Mouse (Mus musculus): ENCODE results near the gene Med10.

DNA sequence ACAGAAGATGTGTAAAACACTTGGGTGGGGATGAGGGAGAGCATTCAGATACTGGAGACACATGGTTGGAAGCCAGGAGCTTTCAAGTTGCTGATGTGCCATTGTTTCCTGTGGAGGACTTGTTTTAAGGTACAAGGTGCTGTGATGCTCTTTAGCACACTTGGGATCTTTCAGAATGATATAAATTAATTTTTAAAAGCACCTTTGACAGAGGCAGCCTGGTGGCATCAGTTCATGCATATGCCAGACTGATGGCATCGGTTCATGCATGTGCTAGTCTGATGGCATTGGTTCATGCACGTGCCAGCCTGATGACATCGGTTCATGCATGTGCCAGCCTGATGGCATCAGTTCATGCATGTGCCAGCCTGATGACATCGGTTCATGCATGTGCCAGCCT, 60.1 kb downstream of the Med10 start:
- no peak for TF ChIP-seq GATA1 (IDR thresholded peaks at IDR 0.05; ENCODE audit: borderline replicate concordance, low read length)
- TF ChIP-seq FLI1 (IDR thresholded peaks at IDR 0.05; ENCODE audit: low read length) = no peak

Data from megakaryocyte, embryonic 14.5 days (primary cell).